9 mouse cellular contexts compared by ENCODE assay signal in genomic region chr9:31405217-31405616, GRCm38 (mm10). TPM values are rescaled to one million over a fixed set of nuclear protein-coding genes. Genes with fewer than 3 reads are reported as not detected.
DNase-seq lines count a peak whose midpoint lies in the region; ATAC-seq and TF ChIP-seq lines count a peak whose summit lies in the region.
"Had no signal": no experiment of that assay in that cellular context is flagged by ENCODE, and none has a peak within 500 bp of the region (broad histone marks: within the 10 kb centered on the region; RNA-seq: fewer than 3 reads in every experiment).

No protein-coding gene starts in this region.

- intact Hi-C loops in heart, postnatal 14 days (cut with DNase I) = loop anchor here (5.0 kb wide), 1 partner anchor 137 kb away; no protein-coding TSS in a partner anchor
- intact Hi-C loops in left cerebral cortex, postnatal 36 days (cut with DNase I) = no loop called here

- H3K27ac ChIP-seq in heart, embryonic 12.5 days (ENCODE audit: poor library complexity, severe bottlenecking) = no peak overlapping the region
- H3K27ac ChIP-seq in intestine, embryonic 15.5 days = no peak overlapping the region
- H3K27ac ChIP-seq: limb, embryonic 12.5 days had no signal

- in situ Hi-C loops in Patski (cut with MboI; ENCODE audit: low pct_unique_long_range_greater_than_20kb) = loop anchor here (10.0 kb wide), 1 partner anchor 520 kb away; no protein-coding TSS in a partner anchor

- H3K4me1 ChIP-seq in heart, embryonic 12.5 days (replicated peaks) = no peaks in the 10 kb centered on the region
- H3K4me1 ChIP-seq in intestine, embryonic 15.5 days (replicated peaks) = no peaks in the 10 kb centered on the region
- H3K4me1 ChIP-seq: limb, embryonic 12.5 days had no signal

- no peak overlapping the region for H3K4me2 ChIP-seq in heart, embryonic 12.5 days
- no peak overlapping the region for H3K4me2 ChIP-seq in intestine, embryonic 15.5 days (replicated peaks)
- H3K4me2 ChIP-seq: limb, embryonic 12.5 days had no signal

- no peaks in the 10 kb centered on the region for H3K27me3 ChIP-seq in heart, embryonic 12.5 days (replicated peaks)
- no peaks in the 10 kb centered on the region for H3K27me3 ChIP-seq in Patski
- H3K27me3 ChIP-seq in intestine, embryonic 15.5 days (replicated peaks) = no peaks in the 10 kb centered on the region
- H3K27me3 ChIP-seq: limb, embryonic 12.5 days had no signal

- ATAC-seq in heart, embryonic 12.5 days (ENCODE audit: insufficient number of reproducible peaks, low FRiP score) = no peak
- no peak for ATAC-seq in Patski
- ATAC-seq in intestine, embryonic 15.5 days = peak; percentile 81
- 0 out of 2 replicates have a peak, but pooled peaks have one; percentile 30 for ATAC-seq in neutrophil, adult 5-6 weeks (ENCODE audit: extremely low read depth, insufficient number of reproducible peaks, low FRiP score, poor library complexity, severe bottlenecking)

- no peak overlapping the region for H3K4me3 ChIP-seq in heart, embryonic 12.5 days
- H3K4me3 ChIP-seq in intestine, embryonic 15.5 days (replicated peaks) = no peak overlapping the region
- H3K4me3 ChIP-seq: limb, embryonic 12.5 days had no signal

- CTCF ChIA-PET in Patski (lab: Charles Lee) = interaction anchor here (0.8 to 2.1 kb wide), 9 partner anchors 8 to 141 kb away, joined by 3 to 7 read pairs (median 3); no protein-coding TSS in a partner anchor

- POLR2A ChIA-PET in Patski (lab: Charles Lee) = no interaction called here

- WGBS in heart, embryonic 12.5 days = 63% methylated on average over 6 of the region's 6 CpGs
- WGBS in intestine, embryonic 15.5 days = 59% methylated on average over 6 of the region's 6 CpGs

- H3K36me3 ChIP-seq in heart, embryonic 12.5 days = peaks cover 88% of the 10 kb centered on the region
- peaks cover 58% of the 10 kb centered on the region for H3K36me3 ChIP-seq in intestine, embryonic 15.5 days

- no peak overlapping the region for H3K9ac ChIP-seq in heart, embryonic 12.5 days
- no peak overlapping the region for H3K9ac ChIP-seq in intestine, embryonic 15.5 days
- H3K9ac ChIP-seq: limb, embryonic 12.5 days had no signal

- DNase-seq in heart, postnatal 14 days = peak; percentile 17 to 26
- DNase-seq in A20 (ENCODE audit: low read depth, low spot score) (peak; percentile 47), Patski (ENCODE audit: low read depth, low spot score) (no peak)
- DNase-seq in T-cell, adult 2 months (ENCODE audit: low spot score) = no peak
- no peak for DNase-seq in left cerebral cortex, postnatal 36 days (ENCODE audit: low spot score in 2 of 2)

- H3K9me3 ChIP-seq in heart, embryonic 12.5 days (replicated peaks) = no peaks in the 10 kb centered on the region
- H3K9me3 ChIP-seq in intestine, embryonic 15.5 days = no peaks in the 10 kb centered on the region
- H3K9me3 ChIP-seq: limb, embryonic 12.5 days had no signal

- peak; percentile 81 for TF ChIP-seq CTCF in Patski (IDR thresholded peaks at IDR 0.05)

RNA-seq across cellular contexts. Expression of gene Nfrkb, which starts 19.2 kb away (rescaled TPM):
- 10 to 100 TPM; 13.1 TPM for total RNA-seq in heart, postnatal 14 days (2021)
- polyA plus RNA-seq in heart, embryonic 12.5 days (2016; fragmentation: Nextera tagmentation; extraction: Ambion mirVana) = 16.8 and 16.9 TPM in 2 replicates
- 18.2 TPM for polyA plus RNA-seq in Patski (2021)
- 17.3 and 18.2 TPM in 2 replicates for polyA plus RNA-seq in intestine, embryonic 15.5 days (2015; fragmentation: Nextera tagmentation; extraction: Ambion mirVana)
- 62.0 and 62.8 TPM in 2 replicates for total RNA-seq in neutrophil, adult 5-6 weeks (2017)
- total RNA-seq in left cerebral cortex, postnatal 36 days (2021) = 10 to 100 TPM; 24.8 to 34.1 TPM

RNA-seq across cellular contexts. Expression of gene Tmem45b, which starts 59.0 kb away (rescaled TPM):
- 1 to 10 TPM in 1 of 2 experiments, under 1 TPM in 1; 0.41 to 2.0 TPM for total RNA-seq in heart, postnatal 14 days (2021)
- not detected in 2 replicates for polyA plus RNA-seq in heart, embryonic 12.5 days (2016; fragmentation: Nextera tagmentation; extraction: Ambion mirVana)
- not detected for polyA plus RNA-seq in Patski (2021)
- polyA plus RNA-seq in intestine, embryonic 15.5 days (2015; fragmentation: Nextera tagmentation; extraction: Ambion mirVana) = 74.8 and 89.0 TPM in 2 replicates
- total RNA-seq in neutrophil, adult 5-6 weeks (2017) = not detected in 2 replicates
- not detected for total RNA-seq in left cerebral cortex, postnatal 36 days (2021)
- polyA plus RNA-seq: limb, embryonic 12.5 days had no signal

Comparison
In these comparisons a context has a peak if more than half of its experiments do, and no peak if none do; other contexts are left out.
1. DNase-seq: peak in heart, postnatal 14 days (2 of 2) and A20 (single experiment); none in Patski (single experiment), T-cell, adult 2 months (single experiment) and left cerebral cortex, postnatal 36 days (0 of 2).
2. ATAC-seq: peak in intestine, embryonic 15.5 days (single experiment) and neutrophil, adult 5-6 weeks (single experiment); none in heart, embryonic 12.5 days (single experiment) and Patski (single experiment).